Mouse (Mus musculus) stomach, postnatal 0 days (tissue): ENCODE data around the gene Mymx.

Source experiments
- CTCF ChIP-seq: IDR thresholded peaks from 2 replicates; pipeline ENCODE4 v1.5.1; 2016; ENCODE audit warnings: antibody characterized with exemption, low read depth, mild to moderate bottlenecking, moderate library complexity
- EP300 ChIP-seq: optimal IDR thresholded peaks from 2 replicates; pipeline ENCODE3; 2016; ENCODE audit warnings: antibody characterized with exemption

GRCm38 (mm10) chr17:45631940-45632339 is 30.0 kb upstream of the Mymx start:
- TF ChIP-seq EP300, result no peak
- no peak for TF ChIP-seq CTCF
